Mouse (Mus musculus): ENCODE results near the gene Sf3b3.

GRCm38 (mm10) chr8:110760280-110760940 is 86.2 kb downstream of the Sf3b3 start:
- TF ChIP-seq CTCF (IDR thresholded peaks at IDR 0.05; ENCODE audit: borderline replicate concordance, control insufficient read depth, extremely low read depth, insufficient read depth, low read length, poor library complexity): no peak
- TF ChIP-seq POLR2A (IDR thresholded peaks at IDR 0.05; ENCODE audit: control insufficient read depth, extremely low read depth, insufficient read depth, low read length, poor library complexity): no peak
